Mouse (Mus musculus): ENCODE data around the gene Cog2. TPM values are rescaled to one million over a fixed set of nuclear protein-coding genes. Genes with fewer than 3 reads are reported as not detected.

Gene Cog2
- polyA plus RNA-seq, 1 experiment from 2014 or later = 36.1 TPM

DNA sequence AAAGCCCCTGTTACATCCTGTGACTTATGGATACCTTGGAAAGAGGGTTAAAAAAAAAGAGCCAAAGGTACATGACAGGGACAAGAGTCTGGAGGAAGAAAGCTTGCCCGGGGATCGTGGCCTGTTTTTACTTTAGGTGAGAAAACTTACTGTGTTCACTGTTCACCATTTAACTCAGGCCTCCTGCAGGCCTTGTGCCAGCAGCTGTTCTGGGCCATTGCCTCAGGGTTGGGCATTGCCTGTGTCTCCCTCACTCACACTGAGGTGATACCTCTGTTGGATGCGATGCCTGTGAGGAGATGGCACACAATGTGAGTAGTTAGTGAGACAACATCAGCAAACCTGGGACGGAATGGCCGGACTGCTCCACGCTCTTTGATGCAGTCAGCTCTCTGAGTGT lies 1.4 kb downstream of the Cog2 start:
- Histone ChIP-seq H3K4me2 (peak overlapping the region; percentile 91), H3K27ac (no peak overlapping the region), H3K27me3 (0 out of 2 replicates have a peak, but pooled peaks cover 10% of the 10 kb centered on the region), H3K4me1 (peaks cover 15% of the 10 kb centered on the region), H3K36me3 (ENCODE audit: poor library complexity, severe bottlenecking) (peaks cover 23% of the 10 kb centered on the region), H3K9ac (peak overlapping the region; percentile 89; the same call in 1 of the 2 replicates), H3K4me3 (peak overlapping the region; percentile 83), H3K9me3 (replicated peaks) (no peaks in the 10 kb centered on the region)
- WGBS = 95% methylated on average over 6 of the region's 6 CpGs
- no peak for ATAC-seq

DNA sequence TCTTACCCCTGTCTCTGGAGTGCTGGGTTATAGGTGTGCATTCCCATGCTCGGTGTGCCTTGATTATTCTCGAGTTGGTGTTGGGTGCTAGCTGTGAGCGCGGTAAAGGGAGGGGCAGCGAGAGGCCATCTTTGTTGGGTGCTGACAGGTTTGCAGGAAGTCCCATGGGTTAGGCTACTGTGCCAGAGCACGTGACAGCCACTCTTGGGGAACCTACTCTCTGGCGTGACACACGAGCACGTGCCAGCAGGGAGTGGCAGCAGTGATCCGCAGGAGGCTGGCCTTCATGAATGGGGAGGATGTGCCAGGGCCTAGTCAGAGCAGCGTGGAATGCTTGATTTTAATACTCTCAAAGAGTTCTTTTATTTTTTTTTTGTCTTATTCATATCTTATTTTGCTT lies 5.7 kb downstream of the Cog2 start:
- H3K36me3 ChIP-seq (ENCODE audit: poor library complexity, severe bottlenecking) = peaks cover 62% of the 10 kb centered on the region
- WGBS = 94% methylated on average over 11 of the region's 11 CpGs
- H3K9me3 ChIP-seq (replicated peaks) = no peaks in the 10 kb centered on the region
- no peak overlapping the region for H3K4me2 ChIP-seq
- no peak overlapping the region for H3K4me3 ChIP-seq
- ATAC-seq = no peak
- H3K27me3 ChIP-seq = no peaks in the 10 kb centered on the region
- peaks cover 14% of the 10 kb centered on the region for H3K4me1 ChIP-seq
- H3K27ac ChIP-seq = no peak overlapping the region
- no peak overlapping the region for H3K9ac ChIP-seq

DNA sequence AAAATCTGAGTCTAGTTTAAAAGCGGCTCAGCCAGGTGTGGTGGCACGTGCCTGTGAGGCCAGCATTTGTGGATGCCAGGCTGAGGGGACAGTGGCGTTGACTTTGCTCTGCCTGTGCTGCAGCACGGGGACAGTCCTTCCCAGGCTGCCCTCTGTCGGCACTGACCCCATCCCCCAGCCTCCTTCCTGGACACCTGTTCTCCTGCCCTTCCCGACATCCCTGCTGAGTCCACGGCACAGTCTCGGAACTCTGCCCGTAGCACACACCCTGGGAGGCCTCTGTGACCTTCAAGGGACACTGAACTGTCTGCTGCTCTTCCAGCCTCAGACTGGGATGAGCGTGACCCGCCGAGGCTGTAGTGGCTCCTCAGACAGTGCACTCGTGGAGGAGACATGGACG lies 9.5 kb downstream of the Cog2 start:
- 91% methylated on average over 14 of the region's 14 CpGs for WGBS
- Histone ChIP-seq H3K27me3 (no peaks in the 10 kb centered on the region), H3K27ac (no peak overlapping the region), H3K9ac (no peak overlapping the region), H3K4me2 (no peak overlapping the region), H3K4me3 (no peak overlapping the region), H3K9me3 (replicated peaks) (no peaks in the 10 kb centered on the region), H3K4me1 (no peaks in the 10 kb centered on the region), H3K36me3 (ENCODE audit: poor library complexity, severe bottlenecking) (peaks cover 94% of the 10 kb centered on the region)
- ATAC-seq = no peak

DNA sequence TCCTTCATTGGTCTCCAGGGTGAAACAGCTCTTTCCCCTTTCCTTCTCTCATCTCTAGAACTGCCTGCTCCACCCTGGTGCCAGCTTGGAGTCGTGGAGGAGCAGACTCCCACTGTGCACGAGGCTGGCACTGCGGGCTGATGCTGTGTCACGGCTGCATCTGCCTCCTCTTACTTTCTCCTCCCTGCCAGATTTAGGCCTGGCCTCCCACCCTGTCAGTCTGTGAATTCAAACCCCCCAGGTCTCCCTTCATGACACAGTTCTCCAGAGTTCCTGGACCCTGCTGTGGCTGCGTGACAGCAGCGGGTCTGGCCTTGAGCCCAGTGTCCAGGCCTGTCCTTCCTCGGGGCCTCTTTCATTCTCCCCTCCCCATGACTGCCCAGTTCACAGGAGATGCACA lies 10.0 kb downstream of the Cog2 start:
- Histone ChIP-seq H3K27me3 (no peaks in the 10 kb centered on the region), H3K4me1 (no peaks in the 10 kb centered on the region), H3K27ac (no peak overlapping the region), H3K4me3 (no peak overlapping the region), H3K9ac (no peak overlapping the region), H3K4me2 (no peak overlapping the region), H3K9me3 (replicated peaks) (no peaks in the 10 kb centered on the region), H3K36me3 (ENCODE audit: poor library complexity, severe bottlenecking) (peaks cover 96% of the 10 kb centered on the region)
- ATAC-seq = no peak
- 95% methylated on average over 7 of the region's 7 CpGs for WGBS

GRCm38 (mm10) chr8:124530996-124531395 lies 10.4 kb downstream of the Cog2 start:
- Histone ChIP-seq H3K9ac (no peak overlapping the region), H3K36me3 (ENCODE audit: poor library complexity, severe bottlenecking) (peaks cover 96% of the 10 kb centered on the region), H3K4me1 (no peaks in the 10 kb centered on the region), H3K27me3 (no peaks in the 10 kb centered on the region), H3K4me3 (no peak overlapping the region), H3K9me3 (replicated peaks) (no peaks in the 10 kb centered on the region), H3K27ac (no peak overlapping the region), H3K4me2 (no peak overlapping the region)
- 92% methylated on average over 4 of the region's 4 CpGs for WGBS
- no peak for ATAC-seq

GRCm38 (mm10) chr8:124532626-124533025 lies 12.1 kb downstream of the Cog2 start:
- no peak for ATAC-seq
- 92% methylated on average over 3 of the region's 3 CpGs for WGBS
- no peaks in the 10 kb centered on the region for H3K9me3 ChIP-seq (replicated peaks)
- H3K27me3 ChIP-seq = no peaks in the 10 kb centered on the region
- H3K27ac ChIP-seq = no peak overlapping the region
- no peak overlapping the region for H3K4me2 ChIP-seq
- H3K9ac ChIP-seq = no peak overlapping the region
- no peak overlapping the region for H3K4me3 ChIP-seq
- no peaks in the 10 kb centered on the region for H3K4me1 ChIP-seq
- H3K36me3 ChIP-seq (ENCODE audit: poor library complexity, severe bottlenecking) = peaks cover 88% of the 10 kb centered on the region

- Histone ChIP-seq H3K9ac (no peak overlapping the region), H3K4me2 (no peak overlapping the region), H3K27me3 (no peaks in the 10 kb centered on the region), H3K4me3 (no peak overlapping the region), H3K9me3 (replicated peaks) (no peaks in the 10 kb centered on the region), H3K4me1 (no peaks in the 10 kb centered on the region), H3K36me3 (ENCODE audit: poor library complexity, severe bottlenecking) (peaks cover 92% of the 10 kb centered on the region), H3K27ac (no peak overlapping the region)
- 86% methylated on average over 5 of the region's 5 CpGs for WGBS
- no peak for ATAC-seq
These were observed 14.9 kb downstream of the Cog2 start for GRCm38 (mm10) chr8:124535451-124535850.

DNA sequence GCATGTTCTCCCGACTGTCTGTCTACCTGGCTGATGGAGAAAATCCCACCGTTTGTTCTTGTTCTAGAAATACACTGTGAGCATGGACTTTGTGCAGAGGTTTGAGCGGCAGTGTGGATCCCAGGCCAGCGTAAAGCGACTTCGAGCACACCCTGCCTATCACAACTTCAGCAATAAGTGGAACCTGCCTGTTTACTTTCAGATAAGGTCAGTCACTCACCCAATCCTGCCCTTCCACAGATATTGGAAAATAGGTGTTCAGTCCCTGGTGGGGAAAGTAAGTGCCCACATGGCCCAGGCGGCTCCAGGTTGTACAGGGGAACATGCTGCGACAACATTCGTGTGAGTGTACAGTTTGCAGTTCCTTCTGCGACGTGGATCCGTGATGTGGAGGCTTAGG lies 20.3 kb downstream of the Cog2 start:
- no peak for ATAC-seq
- peaks cover 92% of the 10 kb centered on the region for H3K36me3 ChIP-seq (ENCODE audit: poor library complexity, severe bottlenecking)
- H3K9ac ChIP-seq = no peak overlapping the region
- no peaks in the 10 kb centered on the region for H3K9me3 ChIP-seq (replicated peaks)
- WGBS = 97% methylated on average over 12 of the region's 12 CpGs
- H3K4me1 ChIP-seq = no peaks in the 10 kb centered on the region
- no peaks in the 10 kb centered on the region for H3K27me3 ChIP-seq
- H3K4me2 ChIP-seq = no peak overlapping the region
- no peak overlapping the region for H3K27ac ChIP-seq
- H3K4me3 ChIP-seq = no peak overlapping the region

DNA sequence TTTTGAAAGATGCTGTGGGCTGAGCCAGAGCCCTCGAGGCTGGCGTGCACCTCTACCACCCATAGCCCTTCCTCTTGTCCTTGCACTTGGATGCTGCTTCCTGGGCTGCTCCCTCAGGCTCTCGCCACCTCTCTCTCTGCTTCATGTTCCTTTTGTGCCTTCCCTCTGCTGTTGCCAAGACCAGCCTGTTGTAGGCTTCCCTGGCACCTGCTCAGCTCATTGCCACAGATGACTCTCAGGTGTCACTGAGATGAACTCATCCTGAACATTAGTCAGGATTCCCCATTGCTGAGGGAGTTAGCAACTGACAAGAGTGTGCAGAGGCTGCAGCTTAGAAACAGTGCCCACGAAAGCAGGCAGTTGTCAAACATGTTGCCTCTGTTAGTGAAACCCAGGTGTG lies 21.4 kb downstream of the Cog2 start:
- no peak for ATAC-seq
- Histone ChIP-seq H3K27ac (no peak overlapping the region), H3K9me3 (replicated peaks) (no peaks in the 10 kb centered on the region), H3K4me3 (no peak overlapping the region), H3K4me2 (no peak overlapping the region), H3K9ac (no peak overlapping the region), H3K27me3 (no peaks in the 10 kb centered on the region), H3K4me1 (no peaks in the 10 kb centered on the region), H3K36me3 (ENCODE audit: poor library complexity, severe bottlenecking) (peaks cover 97% of the 10 kb centered on the region)
- 92% methylated on average over 4 of the region's 4 CpGs for WGBS

DNA sequence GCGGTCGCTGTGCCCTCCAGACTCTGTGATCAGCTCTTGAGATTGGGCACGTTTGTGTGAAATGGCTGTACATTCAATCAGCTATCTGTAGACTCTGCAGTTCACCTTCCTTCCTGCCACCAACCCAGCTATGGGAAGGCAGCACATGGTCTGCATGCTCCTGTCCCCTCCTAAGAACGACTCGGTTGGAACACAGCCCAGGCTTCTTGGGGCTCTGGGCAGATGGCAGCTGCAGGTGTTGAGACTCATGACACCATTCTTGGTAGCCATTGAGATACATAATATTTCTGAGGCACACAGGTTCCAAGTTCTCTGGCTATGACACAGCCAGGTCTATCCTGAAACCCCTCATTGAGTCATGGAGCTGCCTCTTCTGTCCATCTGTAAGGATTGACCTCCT lies 22.7 kb downstream of the Cog2 start:
- ATAC-seq = no peak
- H3K4me3 ChIP-seq = no peak overlapping the region
- 92% methylated on average over 5 of the region's 5 CpGs for WGBS
- no peaks in the 10 kb centered on the region for H3K27me3 ChIP-seq
- no peak overlapping the region for H3K27ac ChIP-seq
- H3K4me2 ChIP-seq = no peak overlapping the region
- H3K9me3 ChIP-seq (replicated peaks) = no peaks in the 10 kb centered on the region
- no peak overlapping the region for H3K9ac ChIP-seq
- no peaks in the 10 kb centered on the region for H3K4me1 ChIP-seq
- peaks cover 100% of the 10 kb centered on the region for H3K36me3 ChIP-seq (ENCODE audit: poor library complexity, severe bottlenecking)

GRCm38 (mm10) chr8:124546371-124546770 lies 25.8 kb downstream of the Cog2 start:
- Histone ChIP-seq H3K4me1 (no peaks in the 10 kb centered on the region), H3K27me3 (no peaks in the 10 kb centered on the region), H3K27ac (no peak overlapping the region), H3K4me3 (no peak overlapping the region), H3K4me2 (no peak overlapping the region), H3K9me3 (replicated peaks) (no peaks in the 10 kb centered on the region), H3K9ac (no peak overlapping the region), H3K36me3 (ENCODE audit: poor library complexity, severe bottlenecking) (peaks cover 97% of the 10 kb centered on the region)
- no peak for ATAC-seq
- 93% methylated on average over 6 of the region's 6 CpGs for WGBS

- no peaks in the 10 kb centered on the region for H3K9me3 ChIP-seq (replicated peaks)
- no peak overlapping the region for H3K4me2 ChIP-seq
- H3K36me3 ChIP-seq (ENCODE audit: poor library complexity, severe bottlenecking) = peaks cover 97% of the 10 kb centered on the region
- 96% methylated on average over 7 of the region's 7 CpGs for WGBS
- H3K27ac ChIP-seq = no peak overlapping the region
- no peaks in the 10 kb centered on the region for H3K27me3 ChIP-seq
- H3K4me3 ChIP-seq = no peak overlapping the region
- H3K4me1 ChIP-seq = no peaks in the 10 kb centered on the region
- no peak overlapping the region for H3K9ac ChIP-seq
- ATAC-seq = no peak
These were observed 26.2 kb downstream of the Cog2 start for GRCm38 (mm10) chr8:124546815-124547214.

- Histone ChIP-seq H3K4me1 (no peaks in the 10 kb centered on the region), H3K4me3 (no peak overlapping the region), H3K36me3 (ENCODE audit: poor library complexity, severe bottlenecking) (peaks cover 97% of the 10 kb centered on the region), H3K27me3 (no peaks in the 10 kb centered on the region), H3K9me3 (replicated peaks) (no peaks in the 10 kb centered on the region), H3K9ac (no peak overlapping the region), H3K4me2 (no peak overlapping the region), H3K27ac (no peak overlapping the region)
- WGBS = 89% methylated on average over 11 of the region's 11 CpGs
- no peak for ATAC-seq
These were observed 26.7 kb downstream of the Cog2 start for GRCm38 (mm10) chr8:124547269-124547668.
